Mouse (Mus musculus) lung, postnatal 0 days (tissue): ENCODE data around the gene Aco2. TPM values are rescaled to one million over a fixed set of nuclear protein-coding genes. Genes with fewer than 3 reads are reported as not detected.
A peak's percentile ranks its signal among the peaks of the same experiment; 100 is the strongest.

Experiments
- ATAC-seq: fragments of 200-750 bp; cut with Nextera tagmentation; 2 replicates; pipeline ENCODE4 v1.8.0; 2017; ENCODE audit warnings: moderate library complexity
- DNase-seq: peaks from one replicate; pipeline ENCODE4 v3.0.0-alpha.2; 2016; ENCODE audit warnings: low spot score
- H3K27ac ChIP-seq: fragments of 300-500 bp; sonication (generic); 2 replicates; pipeline ENCODE4 v1.5.1; 2014; ENCODE audit warnings: antibody characterized with exemption, mild to moderate bottlenecking, low read length, mixed read lengths
- H3K27me3 ChIP-seq: fragments of 300-500 bp; sonication (generic); replicated peaks from 2 replicates; pipeline ENCODE4 v1.6.1; 2014; ENCODE audit warnings: low read length, mixed read lengths; ENCODE audit not compliant: insufficient read depth
- H3K36me3 ChIP-seq: fragments of 300-500 bp; sonication (generic); 2 replicates; pipeline ENCODE4 v1.6.1; 2014; ENCODE audit warnings: low read length, mixed read lengths; ENCODE audit not compliant: insufficient read depth
- H3K4me1 ChIP-seq: fragments of 300-500 bp; sonication (generic); 2 replicates; pipeline ENCODE4 v1.6.1; 2014; ENCODE audit warnings: antibody characterized with exemption, low read depth, low read length, mixed read lengths; ENCODE audit not compliant: insufficient read depth
- H3K4me2 ChIP-seq: fragments of 300-500 bp; sonication (generic); replicated peaks from 2 replicates; pipeline ENCODE4 v1.6.1; 2014; ENCODE audit warnings: low read depth, mild to moderate bottlenecking, low read length, moderate library complexity, mixed read lengths
- H3K4me3 ChIP-seq: fragments of 300-500 bp; sonication (generic); 2 replicates; pipeline ENCODE4 v1.5.1; 2014; ENCODE audit warnings: low read depth, low read length
- H3K9ac ChIP-seq: fragments of 300-500 bp; sonication (generic); replicated peaks from 2 replicates; pipeline ENCODE4 v1.6.1; 2014; ENCODE audit warnings: low read depth, mild to moderate bottlenecking
- H3K9me3 ChIP-seq: fragments of 300-500 bp; sonication (generic); 2 replicates; pipeline ENCODE4 v1.6.1; 2016; ENCODE audit warnings: low read length, mixed read lengths
- CTCF ChIP-seq: IDR thresholded peaks from 2 replicates; pipeline ENCODE4 v1.5.1; 2016; ENCODE audit warnings: antibody characterized with exemption, mild to moderate bottlenecking
- EP300 ChIP-seq: IDR thresholded peaks from 2 replicates; pipeline ENCODE4 v1.6.1; 2016; ENCODE audit warnings: antibody characterized with exemption, mild to moderate bottlenecking, control low read depth
- WGBS: fragments of 180-500 bp; shearing (Covaris S2); extraction: QIAGEN DNeasy Blood & Tissue Kit; methylation state at CpG from one replicate; pipeline ENCODE4 v1.1.7; 2014; 5-methylcytosine and 5-hydroxymethylcytosine counted together
- polyA plus RNA-seq: library from polyadenylated mRNA; unstranded; fragments of >200 nt; fragmentation: Nextera tagmentation; extraction: Ambion mirVana; gene quantifications from 2 replicates; pipeline ENCODE4 v1.2.1, GENCODE M21; 2015

Gene Aco2
- polyA plus RNA-seq, result 89.2 and 90.8 TPM in 2 replicates

DNA sequence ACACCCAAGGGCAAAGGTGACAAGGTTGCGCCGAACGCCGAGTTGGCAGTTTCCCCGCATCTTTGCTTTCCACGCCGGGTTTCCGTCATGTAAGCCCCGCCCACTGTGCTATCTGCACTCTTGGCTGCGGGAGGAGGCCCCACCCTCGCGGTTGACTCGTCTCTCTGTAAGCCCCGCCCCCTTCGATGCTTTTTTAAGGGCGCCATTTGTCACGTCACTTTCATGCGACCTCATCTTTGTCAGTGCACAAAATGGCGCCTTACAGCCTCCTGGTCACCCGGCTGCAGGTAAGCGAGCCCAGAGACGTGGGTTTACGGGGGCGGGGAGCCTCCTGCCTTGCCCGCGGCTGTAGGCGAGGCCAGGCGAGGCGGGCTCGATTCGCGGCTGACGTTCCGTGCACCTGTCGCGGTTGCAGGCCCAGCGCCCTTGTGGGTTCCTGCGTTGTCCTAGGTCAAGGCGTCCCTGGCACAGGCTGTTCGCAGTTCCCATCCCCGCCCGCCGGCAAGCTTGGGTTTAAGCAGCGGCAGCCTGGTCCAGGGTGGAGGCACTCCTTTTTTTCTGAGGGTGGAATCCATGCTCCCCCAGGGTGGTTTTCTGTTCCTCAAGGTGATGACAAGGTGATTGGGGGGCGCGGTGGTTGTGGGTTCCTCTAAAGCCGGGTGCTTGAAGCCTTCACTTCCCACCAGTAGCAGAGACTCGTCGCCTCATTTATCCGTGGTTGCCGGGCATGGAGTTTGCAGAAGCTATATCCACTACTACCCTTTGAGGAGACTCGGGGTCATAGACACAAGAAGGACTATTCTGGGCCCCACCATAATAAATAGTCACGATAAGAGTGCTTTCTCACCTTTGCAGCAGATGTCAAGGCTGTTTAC, at the start of gene Aco2:
Gene Aco2 (plus strand): TSS at position 48 of the 875 bp plus-strand sequence.
- Histone ChIP-seq H3K4me2 (peak within 1 kb of the TSS; percentile 89), H3K4me1 (peaks cover 9% of the 10 kb centered on the region; the same call in 1 of the 2 replicates), H3K9me3 (no peaks in the 10 kb centered on the region), H3K27me3 (no peaks in the 10 kb centered on the region), H3K27ac (peak within 1 kb of the TSS; percentile 97), H3K4me3 (peak within 1 kb of the TSS; percentile 86), H3K9ac (peak within 1 kb of the TSS; percentile 76), H3K36me3 (peaks cover 23% of the 10 kb centered on the region)
- TF ChIP-seq EP300 (no peak), CTCF (no peak)
- peak; percentile 99 for DNase-seq
- peak; percentile 92 for ATAC-seq
- under 1% methylated on average over 53 of the region's 53 CpGs for WGBS

DNA sequence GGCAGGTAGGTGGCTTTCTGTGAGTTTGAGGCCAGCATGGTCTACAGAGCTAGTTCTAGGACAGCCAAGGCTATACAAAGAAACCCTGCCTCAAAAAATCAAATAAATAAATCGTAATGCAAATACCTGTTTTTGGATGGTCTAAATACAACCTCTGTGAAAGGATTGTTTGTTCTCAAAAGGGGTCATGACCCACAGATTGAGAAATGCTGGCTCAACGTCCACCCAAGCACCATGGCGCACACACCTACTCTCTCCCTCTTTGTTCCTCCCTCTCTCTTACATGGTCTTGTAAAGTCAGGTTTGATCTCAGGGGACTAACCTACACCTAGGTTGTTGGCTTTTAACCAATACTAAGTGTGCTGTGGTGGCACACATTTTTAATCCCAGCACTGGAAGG, 49.5 kb upstream of the Aco2 start:
- no peaks in the 10 kb centered on the region for H3K9me3 ChIP-seq
- no peak overlapping the region for H3K4me3 ChIP-seq
- ATAC-seq (no peak), DNase-seq (no peak)
- no peaks in the 10 kb centered on the region for H3K4me1 ChIP-seq
- TF ChIP-seq EP300, result no peak
- H3K27ac ChIP-seq, result no peak overlapping the region
- H3K9ac ChIP-seq, result no peak overlapping the region
- peaks cover 22% of the 10 kb centered on the region; the same call in 1 of the 2 replicates for H3K36me3 ChIP-seq
- no peaks in the 10 kb centered on the region for H3K27me3 ChIP-seq
- no peak overlapping the region for H3K4me2 ChIP-seq
- 69% methylated on average over 3 of the region's 3 CpGs for WGBS

DNA sequence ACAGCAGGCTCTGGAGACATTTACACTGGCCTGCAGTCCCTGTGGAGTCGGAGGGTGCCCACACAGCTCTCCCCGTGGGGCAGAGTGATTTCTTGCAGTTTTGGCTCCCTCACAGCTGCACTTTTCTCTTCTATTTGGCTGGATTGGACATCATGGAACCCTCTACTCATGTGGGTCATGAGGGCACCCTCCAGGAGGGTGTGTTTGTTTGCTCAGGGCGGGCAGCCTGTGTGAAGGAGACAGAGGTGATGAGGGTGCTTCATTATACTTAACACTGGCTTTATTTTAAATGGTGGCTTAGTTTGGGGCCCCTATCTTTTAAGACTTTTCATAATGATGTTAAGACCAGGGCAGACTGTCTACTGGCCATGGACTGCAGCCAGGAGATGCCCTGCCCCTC, 47.3 kb upstream of the Aco2 start:
- no peaks in the 10 kb centered on the region for H3K4me1 ChIP-seq
- TF ChIP-seq EP300, result 0 out of 2 replicates have a peak, but pooled peaks have one; percentile 15
- TF ChIP-seq CTCF, result no peak
- no peaks in the 10 kb centered on the region for H3K27me3 ChIP-seq
- no peaks in the 10 kb centered on the region for H3K9me3 ChIP-seq
- ATAC-seq (peak; percentile 57), DNase-seq (no peak)
- no peak overlapping the region for H3K4me2 ChIP-seq
- WGBS, result 48% methylated on average over 3 of the region's 3 CpGs
- peaks cover 22% of the 10 kb centered on the region; the same call in 1 of the 2 replicates for H3K36me3 ChIP-seq
- H3K27ac ChIP-seq, result no peak overlapping the region
- H3K9ac ChIP-seq, result no peak overlapping the region
- no peak overlapping the region for H3K4me3 ChIP-seq

DNA sequence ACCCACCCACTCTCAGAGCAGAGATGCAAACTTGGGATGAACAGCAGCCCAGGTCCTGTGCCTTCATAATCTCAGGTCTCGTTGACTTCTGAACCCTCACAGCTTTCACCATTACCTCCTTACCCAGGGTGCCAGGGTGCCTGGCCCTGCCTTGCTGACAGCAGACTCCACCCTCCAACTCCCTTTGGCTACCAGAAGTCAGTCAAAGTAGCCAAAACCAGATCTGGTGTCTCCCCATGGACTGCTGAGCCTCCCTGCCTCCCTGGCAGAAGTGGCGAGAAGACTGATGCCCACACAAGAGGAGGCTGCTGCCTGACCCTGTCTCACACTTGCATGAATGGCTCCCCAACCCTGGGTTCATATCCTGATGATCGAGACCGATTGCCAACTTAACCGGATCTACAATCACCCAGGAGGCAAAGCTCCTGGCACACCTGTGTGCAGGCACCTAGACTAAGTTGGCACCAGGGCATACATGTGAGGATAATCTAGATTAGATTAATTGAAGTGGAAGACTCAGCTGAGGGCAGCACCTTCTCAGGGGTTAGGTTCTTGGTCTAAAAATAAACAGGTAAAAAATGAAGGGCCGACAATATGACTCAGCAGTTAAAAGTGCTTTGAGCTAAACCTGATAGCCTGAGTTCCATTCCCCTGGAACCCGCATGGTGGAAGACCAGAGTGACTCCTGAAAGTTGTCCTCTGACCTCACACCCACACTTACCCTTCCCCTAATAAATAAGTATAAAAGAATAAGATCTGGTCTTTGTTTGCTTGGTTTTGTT, 43.5 kb upstream of the Aco2 start:
- no peaks in the 10 kb centered on the region for H3K9me3 ChIP-seq
- WGBS, result 77% methylated on average over 7 of the region's 7 CpGs
- DNase-seq (no peak), ATAC-seq (no peak)
- H3K4me2 ChIP-seq, result no peak overlapping the region
- H3K9ac ChIP-seq, result no peak overlapping the region
- H3K4me3 ChIP-seq, result no peak overlapping the region
- peaks cover 17% of the 10 kb centered on the region; the same call in 1 of the 2 replicates for H3K36me3 ChIP-seq
- TF ChIP-seq CTCF (no peak), EP300 (no peak)
- H3K27ac ChIP-seq, result no peak overlapping the region
- H3K27me3 ChIP-seq, result no peaks in the 10 kb centered on the region
- H3K4me1 ChIP-seq, result no peaks in the 10 kb centered on the region

DNA sequence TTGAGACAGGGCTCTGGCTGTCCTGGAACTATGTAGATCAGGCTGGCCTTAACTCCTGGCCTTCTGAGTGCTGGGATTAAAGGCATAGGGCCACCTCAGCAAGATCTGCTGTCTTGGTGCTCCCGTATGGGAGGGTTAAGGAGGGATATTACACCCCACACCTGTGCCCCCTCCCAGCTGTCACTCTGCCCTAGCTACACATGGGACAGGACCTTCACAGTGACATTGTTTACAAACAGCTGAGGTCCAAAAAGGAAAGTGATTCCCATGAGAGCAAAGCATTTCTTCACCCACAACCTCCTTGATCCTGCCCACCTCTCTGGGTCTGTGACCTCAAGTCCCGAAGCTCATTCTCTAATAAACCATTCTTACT, 42.9 kb upstream of the Aco2 start:
- no peak overlapping the region for H3K4me2 ChIP-seq

DNA sequence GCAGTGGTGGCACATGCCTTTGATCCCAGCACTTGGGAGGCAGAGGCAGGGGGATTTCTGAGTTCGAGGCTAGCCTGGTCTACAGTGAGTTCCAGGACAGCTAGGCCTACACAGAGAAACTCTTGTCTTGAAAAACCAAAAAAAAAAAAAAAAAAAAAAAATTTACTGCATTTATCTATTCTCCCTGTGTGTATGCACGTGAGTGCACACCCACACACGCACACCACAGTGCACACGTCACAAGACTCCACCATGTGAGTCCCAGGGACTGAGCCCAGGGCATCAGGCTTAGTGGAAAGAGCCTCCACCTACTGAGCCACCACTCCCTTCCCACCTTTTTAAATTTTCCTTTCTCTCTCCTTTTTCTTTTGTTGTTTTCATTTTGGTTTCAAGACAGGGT, 41.6 kb upstream of the Aco2 start:
- Histone ChIP-seq H3K27ac (no peak overlapping the region), H3K4me3 (no peak overlapping the region), H3K36me3 (peaks cover 10% of the 10 kb centered on the region; the same call in 1 of the 2 replicates), H3K27me3 (no peaks in the 10 kb centered on the region), H3K4me2 (no peak overlapping the region), H3K9ac (no peak overlapping the region), H3K4me1 (no peaks in the 10 kb centered on the region), H3K9me3 (no peaks in the 10 kb centered on the region)
- ATAC-seq, result no peak
- WGBS, result 84% methylated on average over 4 of the region's 4 CpGs
- TF ChIP-seq EP300 (no peak), CTCF (no peak)
- no peak for DNase-seq

More for the DNA sequence above, 42.9 kb upstream of the Aco2 start:
- H3K4me1 ChIP-seq, result no peaks in the 10 kb centered on the region
- TF ChIP-seq CTCF (no peak), EP300 (no peak)
- peaks cover 15% of the 10 kb centered on the region; the same call in 1 of the 2 replicates for H3K36me3 ChIP-seq
- no peaks in the 10 kb centered on the region for H3K9me3 ChIP-seq
- H3K4me3 ChIP-seq, result no peak overlapping the region
- no peak overlapping the region for H3K27ac ChIP-seq
- DNase-seq (no peak), ATAC-seq (no peak)
- H3K27me3 ChIP-seq, result no peaks in the 10 kb centered on the region
- no peak overlapping the region for H3K9ac ChIP-seq
- WGBS, result 59% methylated on average over 2 of the region's 2 CpGs
